Mouse (Mus musculus): ENCODE measurements around the gene Ccnk. TPM values are rescaled to one million over a fixed set of nuclear protein-coding genes. Genes with fewer than 3 reads are reported as not detected.

The Ccnk gene
- polyA plus RNA-seq, 1 experiment: 9.1 TPM

GRCm38 (mm10) chr12:108208726-108209438, 29.5 kb downstream of the Ccnk start:
- Histone ChIP-seq H3K4me1 (ENCODE audit: control insufficient read depth, insufficient read depth, insufficient read length, low read length) (peaks cover 5% of the 10 kb centered on the region; the same call in 1 of the 2 replicates), H3K27ac (replicated peaks; ENCODE audit: low read depth, low read length) (no peak overlapping the region), H3K4me3 (ENCODE audit: insufficient read depth, low read depth, low read length) (no peak overlapping the region)

GRCm38 (mm10) chr12:108210623-108211022, 31.2 kb downstream of the Ccnk start:
- Histone ChIP-seq H3K27ac (replicated peaks; ENCODE audit: low read depth, low read length) (no peak overlapping the region), H3K4me1 (ENCODE audit: control insufficient read depth, insufficient read depth, insufficient read length, low read length) (peaks cover 5% of the 10 kb centered on the region; the same call in 1 of the 2 replicates), H3K4me3 (ENCODE audit: insufficient read depth, low read depth, low read length) (no peak overlapping the region)

GRCm38 (mm10) chr12:108212071-108212470, 32.7 kb downstream of the Ccnk start:
- H3K4me3 ChIP-seq (ENCODE audit: insufficient read depth, low read depth, low read length): no peak overlapping the region
- peaks cover 5% of the 10 kb centered on the region; the same call in 1 of the 2 replicates for H3K4me1 ChIP-seq (ENCODE audit: control insufficient read depth, insufficient read depth, insufficient read length, low read length)
- H3K27ac ChIP-seq (replicated peaks; ENCODE audit: low read depth, low read length): no peak overlapping the region

- Histone ChIP-seq H3K4me1 (ENCODE audit: control insufficient read depth, insufficient read depth, insufficient read length, low read length) (peaks cover 5% of the 10 kb centered on the region; the same call in 1 of the 2 replicates), H3K27ac (replicated peaks; ENCODE audit: low read depth, low read length) (no peak overlapping the region), H3K4me3 (ENCODE audit: insufficient read depth, low read depth, low read length) (no peak overlapping the region)
Observed at GRCm38 (mm10) chr12:108212476-108212875, 33.1 kb downstream of the Ccnk start.

GRCm38 (mm10) chr12:108213090-108214041, 34.0 kb downstream of the Ccnk start:
- Histone ChIP-seq H3K4me3 (ENCODE audit: insufficient read depth, low read depth, low read length) (no peak overlapping the region), H3K27ac (replicated peaks; ENCODE audit: low read depth, low read length) (no peak overlapping the region), H3K4me1 (ENCODE audit: control insufficient read depth, insufficient read depth, insufficient read length, low read length) (peaks cover 5% of the 10 kb centered on the region; the same call in 1 of the 2 replicates)

- Histone ChIP-seq H3K27ac (replicated peaks; ENCODE audit: low read depth, low read length) (no peak overlapping the region), H3K4me1 (ENCODE audit: control insufficient read depth, insufficient read depth, insufficient read length, low read length) (peaks cover 5% of the 10 kb centered on the region; the same call in 1 of the 2 replicates), H3K4me3 (ENCODE audit: insufficient read depth, low read depth, low read length) (no peak overlapping the region)
Observed at GRCm38 (mm10) chr12:108215090-108215489, 35.7 kb downstream of the Ccnk start.

- H3K4me3 ChIP-seq (ENCODE audit: insufficient read depth, low read depth, low read length): no peak overlapping the region
- peaks cover 5% of the 10 kb centered on the region; the same call in 1 of the 2 replicates for H3K4me1 ChIP-seq (ENCODE audit: control insufficient read depth, insufficient read depth, insufficient read length, low read length)
- no peak overlapping the region for H3K27ac ChIP-seq (replicated peaks; ENCODE audit: low read depth, low read length)
Observed at GRCm38 (mm10) chr12:108216611-108217370, 37.4 kb downstream of the Ccnk start.

GRCm38 (mm10) chr12:108217572-108217971, 38.2 kb downstream of the Ccnk start:
- Histone ChIP-seq H3K4me1 (ENCODE audit: control insufficient read depth, insufficient read depth, insufficient read length, low read length) (peaks cover 2% of the 10 kb centered on the region; the same call in 1 of the 2 replicates), H3K27ac (replicated peaks; ENCODE audit: low read depth, low read length) (no peak overlapping the region), H3K4me3 (ENCODE audit: insufficient read depth, low read depth, low read length) (no peak overlapping the region)

GRCm38 (mm10) chr12:108219163-108219562, 39.8 kb downstream of the Ccnk start:
- H3K4me3 ChIP-seq (ENCODE audit: insufficient read depth, low read depth, low read length): no peak overlapping the region
- H3K27ac ChIP-seq (replicated peaks; ENCODE audit: low read depth, low read length): no peak overlapping the region
- no peaks in the 10 kb centered on the region for H3K4me1 ChIP-seq (ENCODE audit: control insufficient read depth, insufficient read depth, insufficient read length, low read length)

GRCm38 (mm10) chr12:108219825-108220616, 40.6 kb downstream of the Ccnk start:
- Histone ChIP-seq H3K4me3 (ENCODE audit: insufficient read depth, low read depth, low read length) (no peak overlapping the region), H3K27ac (replicated peaks; ENCODE audit: low read depth, low read length) (no peak overlapping the region), H3K4me1 (ENCODE audit: control insufficient read depth, insufficient read depth, insufficient read length, low read length) (no peaks in the 10 kb centered on the region)

GRCm38 (mm10) chr12:108220621-108221020, 41.2 kb downstream of the Ccnk start:
- H3K4me1 ChIP-seq (ENCODE audit: control insufficient read depth, insufficient read depth, insufficient read length, low read length): no peaks in the 10 kb centered on the region
- H3K4me3 ChIP-seq (ENCODE audit: insufficient read depth, low read depth, low read length): no peak overlapping the region
- H3K27ac ChIP-seq (replicated peaks; ENCODE audit: low read depth, low read length): no peak overlapping the region

- Histone ChIP-seq H3K27ac (replicated peaks; ENCODE audit: low read depth, low read length) (no peak overlapping the region), H3K4me3 (ENCODE audit: insufficient read depth, low read depth, low read length) (no peak overlapping the region), H3K4me1 (ENCODE audit: control insufficient read depth, insufficient read depth, insufficient read length, low read length) (no peaks in the 10 kb centered on the region)
Observed at GRCm38 (mm10) chr12:108221206-108221605, 41.8 kb downstream of the Ccnk start.

GRCm38 (mm10) chr12:108221712-108222111, 42.3 kb downstream of the Ccnk start:
- H3K4me1 ChIP-seq (ENCODE audit: control insufficient read depth, insufficient read depth, insufficient read length, low read length): no peaks in the 10 kb centered on the region
- no peak overlapping the region for H3K4me3 ChIP-seq (ENCODE audit: insufficient read depth, low read depth, low read length)
- H3K27ac ChIP-seq (replicated peaks; ENCODE audit: low read depth, low read length): no peak overlapping the region

- Histone ChIP-seq H3K27ac (replicated peaks; ENCODE audit: low read depth, low read length) (no peak overlapping the region), H3K4me3 (ENCODE audit: insufficient read depth, low read depth, low read length) (no peak overlapping the region), H3K4me1 (ENCODE audit: control insufficient read depth, insufficient read depth, insufficient read length, low read length) (no peaks in the 10 kb centered on the region)
Observed at GRCm38 (mm10) chr12:108223357-108223756, 44.0 kb downstream of the Ccnk start.

All from brown adipose tissue, adult 24 weeks (tissue).